Mouse (Mus musculus): ENCODE measurements around the gene Disc1. TPM values are rescaled to one million over a fixed set of nuclear protein-coding genes. Genes with fewer than 3 reads are reported as not detected.

Gene Disc1
- total RNA-seq, 2 experiments from 2014 or later = 4.1 to 4.3 TPM

DNA sequence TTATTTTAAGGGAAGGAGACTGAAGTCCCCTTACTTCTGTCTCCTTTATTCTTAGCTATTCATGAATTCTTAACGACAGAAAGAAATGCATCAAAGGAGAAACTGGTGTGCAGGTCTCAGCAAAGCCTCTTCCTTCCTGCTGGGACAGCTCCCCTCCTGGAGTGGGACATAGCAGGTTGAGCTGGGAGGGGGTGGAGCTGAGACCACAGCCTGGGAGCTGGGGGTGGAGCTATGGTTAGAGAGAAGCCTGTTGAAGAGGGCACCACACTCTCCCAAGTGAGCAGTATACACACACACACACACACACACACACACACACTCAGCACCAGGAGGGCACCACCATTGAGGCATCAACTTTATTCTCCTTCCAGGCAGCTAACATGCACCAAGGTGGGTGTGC lies 193.4 kb downstream of the Disc1 start:
- intact Hi-C loops (cut with DNase I) = no loop called here

GRCm38 (mm10) chr8:125252946-125253345 lies 199.0 kb downstream of the Disc1 start:
- DNase-seq = no peak
- intact Hi-C loops (cut with DNase I) = no loop called here

More for the DNA sequence above, 193.4 kb downstream of the Disc1 start:
- DNase-seq = no peak

DNA sequence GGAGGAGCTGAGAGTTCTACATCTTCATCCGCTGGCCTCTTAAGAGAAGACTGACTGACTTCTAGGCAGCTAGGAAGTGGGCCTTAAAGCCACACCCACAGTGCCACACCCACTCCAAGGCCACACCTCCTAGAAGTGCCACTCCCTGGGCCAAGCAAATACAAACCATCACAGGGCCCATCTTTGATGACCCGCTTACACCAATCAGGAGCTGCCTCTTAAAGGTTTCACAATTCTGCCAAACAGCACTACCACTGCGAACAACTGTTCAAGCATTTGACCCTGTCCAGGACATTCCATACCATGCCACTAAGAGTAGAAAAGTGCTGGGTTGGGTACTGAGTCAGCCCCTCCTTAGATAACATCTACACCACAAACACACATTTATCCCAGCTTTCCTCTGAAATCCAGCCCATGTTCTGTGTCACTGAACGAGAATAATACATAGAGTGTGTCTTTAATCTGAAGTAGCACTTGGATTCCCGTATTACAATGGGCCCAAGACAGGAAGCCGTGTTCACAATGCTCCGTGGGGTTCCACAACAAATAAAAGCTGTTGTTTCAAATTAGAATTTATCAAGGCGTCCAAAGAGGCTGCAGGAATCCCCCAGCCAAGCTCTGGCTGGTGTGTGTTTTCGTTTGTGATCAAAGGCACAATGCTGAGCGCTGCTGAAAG lies 199.6 kb downstream of the Disc1 start:
- intact Hi-C loops (cut with DNase I) = no loop called here
- no peak for DNase-seq

DNA sequence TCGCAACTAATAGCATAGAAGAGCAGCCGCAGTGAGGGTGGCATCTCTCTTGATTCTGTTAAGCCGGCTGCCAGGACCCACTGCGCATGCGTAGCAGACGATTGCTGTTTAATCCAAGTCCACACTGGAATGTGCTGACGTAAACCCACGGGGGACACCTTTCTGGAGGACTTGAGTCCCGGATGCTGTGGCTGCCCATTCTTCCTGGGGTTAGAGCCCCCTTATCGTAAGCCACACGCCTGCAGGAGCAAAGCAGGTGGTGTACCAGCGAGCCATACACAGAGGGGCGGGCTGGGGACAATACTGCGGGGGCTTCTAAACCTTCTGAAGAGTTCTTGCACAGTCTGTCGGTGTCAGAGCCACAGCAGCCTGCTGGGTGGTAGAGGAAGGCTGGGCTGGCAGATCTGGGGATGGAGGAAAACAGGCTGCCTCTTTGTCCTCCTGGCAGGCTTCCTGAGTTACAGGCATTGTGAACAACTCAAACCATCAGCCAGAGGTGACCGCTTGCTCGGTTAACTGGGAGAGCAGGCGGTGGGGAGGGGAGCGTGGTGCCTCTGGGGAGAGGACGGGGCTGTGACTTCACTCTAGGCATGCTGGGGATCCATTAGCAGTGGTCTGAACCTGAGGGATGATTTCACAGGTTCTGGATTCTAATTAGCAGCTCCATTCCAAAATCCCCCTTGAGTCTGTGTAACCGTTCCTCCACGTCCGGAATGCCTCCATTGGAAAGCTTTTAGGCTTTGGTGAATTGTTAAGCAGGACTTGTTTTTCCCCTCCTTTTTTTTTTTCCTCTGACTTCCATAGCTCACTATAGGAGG lies 200.4 kb downstream of the Disc1 start:
- peak; percentile 91 to 93 for DNase-seq
- intact Hi-C loops (cut with DNase I) = no loop called here

GRCm38 (mm10) chr8:125255006-125255685 lies 201.2 kb downstream of the Disc1 start:
- intact Hi-C loops (cut with DNase I) = no loop called here
- no peak for DNase-seq

GRCm38 (mm10) chr8:125257660-125258059 lies 203.7 kb downstream of the Disc1 start:
- intact Hi-C loops (cut with DNase I) = no loop called here
- DNase-seq = peak; percentile 66 to 71

- DNase-seq = peak in 1 of 2 experiments; percentile 44
- intact Hi-C loops (cut with DNase I) = no loop called here
These were observed 205.0 kb downstream of the Disc1 start for GRCm38 (mm10) chr8:125258806-125259500.

DNA sequence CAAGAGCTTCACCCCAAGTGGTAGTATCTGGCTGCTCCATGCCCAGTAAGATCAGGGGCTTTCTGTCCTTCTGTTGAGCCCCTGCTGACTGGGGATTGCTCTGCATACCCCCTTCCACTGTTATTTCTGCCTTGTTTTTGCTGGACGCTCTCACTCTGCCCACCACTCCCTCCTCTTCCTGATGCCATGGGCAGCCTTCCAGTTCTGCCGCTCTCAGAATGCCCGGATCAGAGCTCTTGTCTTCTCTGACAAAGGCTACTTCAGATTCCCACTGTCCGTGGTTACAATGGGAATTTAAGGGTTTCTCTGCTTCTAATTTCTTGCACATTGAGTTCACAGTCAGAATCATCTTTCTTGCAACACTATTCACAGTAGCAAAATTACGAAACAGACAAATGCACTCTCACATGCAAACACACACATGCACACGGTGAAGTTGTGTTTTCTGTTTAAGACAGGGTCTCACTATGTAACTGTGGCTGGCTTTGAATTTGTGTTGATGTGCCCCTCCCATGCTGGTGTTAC lies 214.2 kb downstream of the Disc1 start:
- peak; percentile 46 to 51 for DNase-seq
- intact Hi-C loops (cut with DNase I) = no loop called here

DNA sequence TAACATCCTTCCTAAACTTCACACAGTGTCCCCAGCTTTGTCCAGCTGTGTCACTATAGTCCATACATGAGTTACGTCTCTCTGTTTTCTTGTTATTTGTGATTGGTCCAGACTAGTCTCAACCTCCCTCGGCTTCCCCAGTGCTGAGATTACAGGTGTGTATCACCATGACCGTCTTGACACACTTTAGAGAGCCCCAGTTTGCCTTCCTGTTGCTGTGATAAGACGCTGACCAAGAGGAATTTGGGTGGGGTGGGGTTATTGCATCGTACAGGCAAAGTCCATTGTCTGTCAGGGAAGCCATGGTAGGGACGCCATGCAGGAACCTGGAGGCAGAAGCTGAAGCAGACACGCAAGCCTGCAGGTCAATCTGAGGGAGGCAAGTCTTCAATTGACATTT lies 216.3 kb downstream of the Disc1 start:
- DNase-seq = no peak
- intact Hi-C loops (cut with DNase I) = no loop called here

- peak in 1 of 2 experiments; percentile 25 for DNase-seq
- intact Hi-C loops (cut with DNase I) = no loop called here
These were observed 217.4 kb downstream of the Disc1 start for GRCm38 (mm10) chr8:125271357-125271756.

- intact Hi-C loops (cut with DNase I) = no loop called here
- DNase-seq = no peak
These were observed 218.3 kb downstream of the Disc1 start for GRCm38 (mm10) chr8:125272089-125272866.

- DNase-seq = no peak
- intact Hi-C loops (cut with DNase I) = no loop called here
These were observed 223.2 kb downstream of the Disc1 start for GRCm38 (mm10) chr8:125277071-125277682.

DNA sequence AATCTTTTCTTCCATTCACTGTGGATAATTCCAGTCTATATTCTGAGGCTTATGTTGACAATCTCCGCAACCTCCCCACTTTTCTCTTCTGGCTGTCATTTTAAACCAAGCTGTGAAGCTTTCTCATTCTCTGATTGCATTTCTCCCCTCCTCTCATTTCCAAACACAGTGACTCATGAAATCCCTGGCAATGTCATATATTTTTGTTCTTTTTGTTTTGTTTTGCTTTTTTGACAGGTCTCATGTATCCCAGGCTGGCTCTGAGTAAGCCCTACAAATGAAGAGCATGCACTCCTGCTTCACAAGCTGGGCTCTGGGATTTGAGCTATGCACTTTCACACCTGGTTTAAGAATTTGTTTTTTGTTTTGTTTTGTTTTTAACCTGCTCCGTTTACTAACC lies 225.2 kb downstream of the Disc1 start:
- no peak for DNase-seq
- intact Hi-C loops (cut with DNase I) = no loop called here

- DNase-seq = no peak
- intact Hi-C loops (cut with DNase I) = no loop called here
These were observed 225.9 kb downstream of the Disc1 start for GRCm38 (mm10) chr8:125279892-125280291.

GRCm38 (mm10) chr8:125282531-125282930 lies 228.5 kb downstream of the Disc1 start:
- DNase-seq = peak; percentile 70 to 74
- intact Hi-C loops (cut with DNase I) = no loop called here

DNA sequence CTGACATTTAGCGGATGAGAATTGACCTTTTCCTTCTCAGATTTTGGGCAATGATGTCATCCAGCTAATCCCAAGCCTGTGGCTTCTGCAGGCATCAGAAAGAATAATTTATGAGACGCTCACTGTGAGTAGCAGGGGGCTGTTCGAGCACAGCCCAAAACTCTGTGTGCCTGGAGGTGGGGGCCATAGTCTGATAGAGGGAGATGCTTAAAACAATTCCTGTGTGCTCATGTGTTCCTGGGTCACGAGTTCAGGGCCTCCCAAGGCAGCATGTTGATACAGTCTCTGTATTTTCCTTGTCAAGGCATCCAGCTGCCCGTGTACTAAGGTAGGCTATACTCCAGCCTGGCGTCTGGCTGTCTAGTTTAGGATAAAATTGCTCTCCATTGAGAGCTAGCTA lies 229.5 kb downstream of the Disc1 start:
- DNase-seq = no peak
- intact Hi-C loops (cut with DNase I) = no loop called here

- intact Hi-C loops (cut with DNase I) = no loop called here
These were observed 230.9 kb downstream of the Disc1 start for GRCm38 (mm10) chr8:125284875-125285274.

GRCm38 (mm10) chr8:125285391-125285790 lies 231.4 kb downstream of the Disc1 start:
- intact Hi-C loops (cut with DNase I) = no loop called here
- DNase-seq = peak; percentile 46 to 48

More at GRCm38 (mm10) chr8:125284875-125285274, 230.9 kb downstream of the Disc1 start:
- DNase-seq = no peak

- intact Hi-C loops (cut with DNase I) = no loop called here
- DNase-seq = peak; percentile 91 to 92
These were observed 232.1 kb downstream of the Disc1 start for GRCm38 (mm10) chr8:125285966-125286681.

All from heart, postnatal 10 days (tissue).